Mouse (Mus musculus): ENCODE results near the gene Hps3. TPM values are rescaled to one million over a fixed set of nuclear protein-coding genes. Genes with fewer than 3 reads are reported as not detected.
"Not testable (repeated sequence)": the region's sequence is repeated elsewhere in the genome, so short reads cannot be mapped to it uniquely, and the experiment has no call there.

Gene Hps3
- polyA plus RNA-seq (2015; fragmentation: Nextera tagmentation; extraction: Ambion mirVana) = 9.7 and 11.0 TPM in 2 replicates

GRCm38 (mm10) chr3:20034719-20035404 lies at the start of gene Hps3:
Hps3 (minus strand) TSS chr3:20035315.
- peaks cover 11% of the 10 kb centered on the region for H3K4me1 ChIP-seq
- no peaks in the 10 kb centered on the region for H3K36me3 ChIP-seq
- H3K9me3 ChIP-seq = no peaks in the 10 kb centered on the region
- peak within 1 kb of the TSS; percentile 57; the same call in 1 of the 2 replicates for H3K27ac ChIP-seq
- peak within 1 kb of the TSS; percentile 82 for H3K4me3 ChIP-seq
- peak within 1 kb of the TSS; percentile 80 for H3K4me2 ChIP-seq
- ATAC-seq (ENCODE audit: insufficient number of reproducible peaks, insufficient read depth, low FRiP score, low TSS enrichment, low read depth) = peak; percentile 98
- WGBS = under 1% methylated on average over 47 of the region's 47 CpGs
- H3K9ac ChIP-seq = peak within 1 kb of the TSS; percentile 74
- no peaks in the 10 kb centered on the region for H3K27me3 ChIP-seq

- WGBS = 77% methylated on average over 3 of the region's 3 CpGs
- Histone ChIP-seq H3K4me1 (no peaks in the 10 kb centered on the region), H3K27ac (no peak overlapping the region), H3K27me3 (no peaks in the 10 kb centered on the region), H3K4me3 (no peak overlapping the region), H3K9ac (no peak overlapping the region), H3K36me3 (peaks cover 31% of the 10 kb centered on the region), H3K4me2 (no peak overlapping the region), H3K9me3 (no peaks in the 10 kb centered on the region)
- ATAC-seq (ENCODE audit: insufficient number of reproducible peaks, insufficient read depth, low FRiP score, low TSS enrichment, low read depth) = no peak
These were observed 47.0 kb upstream of the Hps3 start for GRCm38 (mm10) chr3:20082161-20082560.

- Histone ChIP-seq H3K4me2 (no peak overlapping the region), H3K9me3 (no peaks in the 10 kb centered on the region), H3K4me1 (no peaks in the 10 kb centered on the region), H3K9ac (no peak overlapping the region), H3K27ac (no peak overlapping the region), H3K4me3 (no peak overlapping the region), H3K27me3 (no peaks in the 10 kb centered on the region), H3K36me3 (peaks cover 36% of the 10 kb centered on the region)
- WGBS = 74% methylated on average over 11 of the region's 11 CpGs
- no peak for ATAC-seq (ENCODE audit: insufficient number of reproducible peaks, insufficient read depth, low FRiP score, low TSS enrichment, low read depth)
These were observed 41.3 kb upstream of the Hps3 start for GRCm38 (mm10) chr3:20076145-20077053.

- 0% methylated on average over 6 of the region's 9 CpGs for WGBS
- H3K9ac ChIP-seq = peak overlapping the region; percentile 83
- peak overlapping the region; percentile 78 for H3K4me3 ChIP-seq
- peak overlapping the region; percentile 57 for H3K4me2 ChIP-seq
- H3K27ac ChIP-seq = no peak overlapping the region
- ATAC-seq (ENCODE audit: insufficient number of reproducible peaks, insufficient read depth, low FRiP score, low TSS enrichment, low read depth) = no peak
- peaks cover 7% of the 10 kb centered on the region for H3K36me3 ChIP-seq
- no peaks in the 10 kb centered on the region for H3K27me3 ChIP-seq
- H3K9me3 ChIP-seq = no peaks in the 10 kb centered on the region
- H3K4me1 ChIP-seq = peaks cover 3% of the 10 kb centered on the region; the same call in 1 of the 2 replicates
These were observed 23.1 kb upstream of the Hps3 start for GRCm38 (mm10) chr3:20058197-20058541.

- under 1% methylated on average over 49 of the region's 54 CpGs for WGBS
- peak; percentile 100 for ATAC-seq (ENCODE audit: insufficient number of reproducible peaks, insufficient read depth, low FRiP score, low TSS enrichment, low read depth)
- peaks cover 7% of the 10 kb centered on the region for H3K36me3 ChIP-seq
These were observed 22.4 kb upstream of the Hps3 start, which contains the start of gene Hltf for GRCm38 (mm10) chr3:20057306-20058196. Hltf (plus strand) TSS chr3:20057811.

GRCm38 (mm10) chr3:20044736-20045135 lies 9.6 kb upstream of the Hps3 start:
- not testable (repeated sequence) for H3K4me3 ChIP-seq; H3K27me3 ChIP-seq; H3K9me3 ChIP-seq; H3K4me1 ChIP-seq; H3K9ac ChIP-seq; ATAC-seq (ENCODE audit: insufficient number of reproducible peaks, insufficient read depth, low FRiP score, low TSS enrichment, low read depth); H3K4me2 ChIP-seq; H3K27ac ChIP-seq; H3K36me3 ChIP-seq
- 63% methylated on average over 3 of the region's 3 CpGs for WGBS

More at GRCm38 (mm10) chr3:20057306-20058196, 22.4 kb upstream of the Hps3 start, which contains the start of gene Hltf:
- Histone ChIP-seq H3K9me3 (no peaks in the 10 kb centered on the region), H3K9ac (peak within 1 kb of the TSS; percentile 83), H3K4me2 (peak within 1 kb of the TSS; percentile 57), H3K27ac (0 out of 2 replicates have a peak within 1 kb of the TSS, but pooled peaks have one; percentile 55), H3K27me3 (no peaks in the 10 kb centered on the region), H3K4me3 (peak within 1 kb of the TSS; percentile 78), H3K4me1 (peaks cover 3% of the 10 kb centered on the region; the same call in 1 of the 2 replicates)

GRCm38 (mm10) chr3:20041461-20041860 lies 6.3 kb upstream of the Hps3 start:
- H3K36me3 ChIP-seq; H3K4me3 ChIP-seq; H3K9me3 ChIP-seq; H3K4me1 ChIP-seq; H3K9ac ChIP-seq; H3K27ac ChIP-seq; ATAC-seq (ENCODE audit: insufficient number of reproducible peaks, insufficient read depth, low FRiP score, low TSS enrichment, low read depth); H3K4me2 ChIP-seq; H3K27me3 ChIP-seq: not testable (repeated sequence)
- WGBS = 91% methylated on average over 7 of the region's 7 CpGs

GRCm38 (mm10) chr3:20036069-20036468 lies 954 bp upstream of the Hps3 start:
- Histone ChIP-seq H3K4me3 (no peak overlapping the region), H3K36me3 (no peaks in the 10 kb centered on the region), H3K4me1 (peaks cover 11% of the 10 kb centered on the region), H3K27ac (no peak overlapping the region), H3K9me3 (no peaks in the 10 kb centered on the region), H3K9ac (no peak overlapping the region), H3K4me2 (no peak overlapping the region), H3K27me3 (no peaks in the 10 kb centered on the region)
- ATAC-seq (ENCODE audit: insufficient number of reproducible peaks, insufficient read depth, low FRiP score, low TSS enrichment, low read depth) = no peak
- WGBS = 66% methylated on average over 4 of the region's 4 CpGs

GRCm38 (mm10) chr3:20033761-20034718 lies 1.1 kb downstream of the Hps3 start:
- Histone ChIP-seq H3K4me3 (peak overlapping the region; percentile 82), H3K9me3 (no peaks in the 10 kb centered on the region), H3K36me3 (no peaks in the 10 kb centered on the region), H3K9ac (peak overlapping the region; percentile 74), H3K4me1 (peaks cover 11% of the 10 kb centered on the region), H3K27me3 (no peaks in the 10 kb centered on the region), H3K4me2 (peak overlapping the region; percentile 80), H3K27ac (no peak overlapping the region)
- ATAC-seq (ENCODE audit: insufficient number of reproducible peaks, insufficient read depth, low FRiP score, low TSS enrichment, low read depth) = no peak
- 19% methylated on average over 10 of the region's 10 CpGs for WGBS

- no peak overlapping the region for H3K4me2 ChIP-seq
- H3K27ac ChIP-seq = no peak overlapping the region
- no peak for ATAC-seq (ENCODE audit: insufficient number of reproducible peaks, insufficient read depth, low FRiP score, low TSS enrichment, low read depth)
- H3K27me3 ChIP-seq = no peaks in the 10 kb centered on the region
- no peak overlapping the region for H3K9ac ChIP-seq
- 91% methylated on average over 6 of the region's 6 CpGs for WGBS
- H3K4me3 ChIP-seq = no peak overlapping the region
- peaks cover 11% of the 10 kb centered on the region for H3K4me1 ChIP-seq
- H3K36me3 ChIP-seq = 0 out of 2 replicates have a peak, but pooled peaks cover 4% of the 10 kb centered on the region
- no peaks in the 10 kb centered on the region for H3K9me3 ChIP-seq
These were observed 4.3 kb downstream of the Hps3 start for GRCm38 (mm10) chr3:20030807-20031206.

All from embryonic facial prominence, embryonic 13.5 days (tissue).